Mouse (Mus musculus): Measurements from ENCODE around the gene AU022252. TPM values are rescaled to one million over a fixed set of nuclear protein-coding genes. Genes with fewer than 3 reads are reported as not detected.

Gene AU022252
- polyA plus RNA-seq, 1 experiment from 2014 or later = 28.8 TPM

DNA sequence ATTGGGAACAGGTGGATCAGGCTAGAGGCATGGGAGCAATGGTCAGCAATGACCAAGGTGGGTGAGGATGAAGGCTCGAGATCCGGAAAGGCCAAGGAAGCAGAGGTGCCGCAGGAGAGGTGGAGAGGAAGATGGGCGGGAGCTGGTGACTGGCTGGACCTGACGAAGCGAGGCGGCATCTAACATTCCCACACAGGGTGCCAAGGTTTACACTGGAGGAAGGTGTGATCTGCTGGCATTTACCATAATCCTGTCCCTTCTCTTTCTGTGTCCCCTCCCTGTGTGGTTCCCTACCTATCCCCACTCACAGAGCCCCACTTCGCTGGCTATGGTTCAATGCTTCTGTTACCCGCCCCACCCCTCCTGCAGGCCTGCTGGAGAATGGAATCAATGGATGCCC, 13.4 kb upstream of the AU022252 start:
- H3K9ac ChIP-seq (ENCODE audit: low read length) = no peak overlapping the region
- no peaks in the 10 kb centered on the region for H3K27me3 ChIP-seq (replicated peaks; ENCODE audit: control insufficient read depth, insufficient read depth, low read length)
- H3K4me3 ChIP-seq (ENCODE audit: low read depth, low read length) = no peak overlapping the region
- no peak overlapping the region for H3K27ac ChIP-seq (ENCODE audit: low read depth, low read length)
- H3K4me1 ChIP-seq (ENCODE audit: control insufficient read depth, insufficient read depth, low read length) = no peaks in the 10 kb centered on the region
- peaks cover 40% of the 10 kb centered on the region for H3K36me3 ChIP-seq (ENCODE audit: control insufficient read depth, insufficient read depth, low read length)
- H3K9me3 ChIP-seq (replicated peaks; ENCODE audit: control insufficient read depth, low read length) = no peaks in the 10 kb centered on the region
- ATAC-seq (no peak), DNase-seq (ENCODE audit: low spot score) (peak; percentile 8)
- WGBS = 80% methylated on average over 9 of the region's 9 CpGs
- H3K4me2 ChIP-seq (ENCODE audit: low read length) = no peak overlapping the region

DNA sequence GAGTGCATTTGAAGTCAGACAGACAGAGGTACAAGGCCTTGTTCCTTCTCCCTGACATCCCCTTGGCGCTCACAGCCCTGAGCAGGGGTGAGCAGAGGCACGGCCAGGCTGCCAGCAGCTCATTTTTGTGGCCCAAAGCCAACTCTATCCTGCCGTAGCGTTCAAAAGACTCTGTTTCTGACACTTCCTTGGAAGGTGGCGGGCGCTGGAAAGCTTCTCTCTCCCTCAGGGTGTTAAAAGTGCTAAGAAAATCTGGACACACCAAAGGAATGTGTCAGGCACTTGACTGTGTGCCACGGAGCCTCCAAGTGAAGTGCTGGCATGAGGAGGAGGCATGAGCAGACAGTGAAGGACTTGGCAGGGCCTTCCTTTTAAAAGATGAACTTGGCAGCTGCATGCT, 13.0 kb upstream of the AU022252 start:
- Histone ChIP-seq H3K27ac (ENCODE audit: low read depth, low read length) (peak overlapping the region; percentile 60; the same call in 1 of the 2 replicates), H3K4me1 (ENCODE audit: control insufficient read depth, insufficient read depth, low read length) (no peaks in the 10 kb centered on the region), H3K4me2 (ENCODE audit: low read length) (no peak overlapping the region), H3K4me3 (ENCODE audit: low read depth, low read length) (no peak overlapping the region), H3K9me3 (replicated peaks; ENCODE audit: control insufficient read depth, low read length) (no peaks in the 10 kb centered on the region), H3K36me3 (ENCODE audit: control insufficient read depth, insufficient read depth, low read length) (peaks cover 41% of the 10 kb centered on the region), H3K27me3 (replicated peaks; ENCODE audit: control insufficient read depth, insufficient read depth, low read length) (no peaks in the 10 kb centered on the region), H3K9ac (ENCODE audit: low read length) (no peak overlapping the region)
- peak; percentile 63 for DNase-seq (ENCODE audit: low spot score)
- 49% methylated on average over 7 of the region's 7 CpGs for WGBS
- peak; percentile 25; the same call in 1 of the 2 replicates for ATAC-seq

DNA sequence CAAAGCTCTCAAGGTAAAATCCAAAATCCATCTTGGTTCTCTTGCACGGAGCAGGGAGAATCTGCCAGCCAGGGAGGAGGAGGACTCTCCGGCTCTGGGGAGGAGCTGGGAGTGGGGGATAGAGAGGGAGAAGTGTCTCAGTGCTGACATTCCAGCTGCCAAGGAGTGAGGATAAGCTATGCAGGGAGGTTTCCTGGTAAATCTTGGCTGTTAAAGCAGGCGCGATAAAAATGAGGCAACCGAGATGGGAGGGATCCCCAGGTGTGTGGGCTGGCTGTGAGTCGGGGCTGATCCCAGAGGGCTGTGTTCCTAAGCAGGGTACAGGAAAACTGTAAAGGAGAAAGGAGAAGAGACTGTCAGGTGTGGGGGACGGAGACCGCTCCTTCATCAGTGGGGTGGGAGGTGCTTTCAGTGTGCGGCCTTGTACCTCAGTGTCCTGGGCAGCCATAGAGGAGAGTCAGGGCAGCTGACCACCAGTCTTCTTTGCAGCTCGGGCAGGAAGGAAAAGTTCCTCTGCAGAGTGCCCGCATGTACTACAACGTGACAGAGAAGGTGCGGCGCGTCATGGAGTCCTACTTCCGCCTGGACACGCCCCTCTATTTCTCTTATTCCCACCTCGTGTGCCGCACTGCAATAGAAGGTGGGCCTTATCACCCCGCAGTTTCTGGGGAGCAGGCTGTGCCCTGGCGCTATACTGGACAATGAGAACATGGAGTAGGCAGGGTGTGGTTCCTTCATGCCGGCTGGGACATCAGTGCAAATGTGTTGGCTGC, 12.1 kb upstream of the AU022252 start:
- H3K27me3 ChIP-seq (replicated peaks; ENCODE audit: control insufficient read depth, insufficient read depth, low read length) = no peaks in the 10 kb centered on the region
- H3K9ac ChIP-seq (ENCODE audit: low read length) = no peak overlapping the region
- H3K36me3 ChIP-seq (ENCODE audit: control insufficient read depth, insufficient read depth, low read length) = peaks cover 41% of the 10 kb centered on the region
- no peaks in the 10 kb centered on the region for H3K4me1 ChIP-seq (ENCODE audit: control insufficient read depth, insufficient read depth, low read length)
- WGBS = 84% methylated on average over 22 of the region's 22 CpGs
- no peak overlapping the region for H3K4me3 ChIP-seq (ENCODE audit: low read depth, low read length)
- ATAC-seq (no peak), DNase-seq (ENCODE audit: low spot score) (no peak)
- H3K27ac ChIP-seq (ENCODE audit: low read depth, low read length) = 0 out of 2 replicates have a peak overlapping the region, but pooled peaks have one; percentile 60
- no peaks in the 10 kb centered on the region for H3K9me3 ChIP-seq (replicated peaks; ENCODE audit: control insufficient read depth, low read length)
- H3K4me2 ChIP-seq (ENCODE audit: low read length) = no peak overlapping the region

DNA sequence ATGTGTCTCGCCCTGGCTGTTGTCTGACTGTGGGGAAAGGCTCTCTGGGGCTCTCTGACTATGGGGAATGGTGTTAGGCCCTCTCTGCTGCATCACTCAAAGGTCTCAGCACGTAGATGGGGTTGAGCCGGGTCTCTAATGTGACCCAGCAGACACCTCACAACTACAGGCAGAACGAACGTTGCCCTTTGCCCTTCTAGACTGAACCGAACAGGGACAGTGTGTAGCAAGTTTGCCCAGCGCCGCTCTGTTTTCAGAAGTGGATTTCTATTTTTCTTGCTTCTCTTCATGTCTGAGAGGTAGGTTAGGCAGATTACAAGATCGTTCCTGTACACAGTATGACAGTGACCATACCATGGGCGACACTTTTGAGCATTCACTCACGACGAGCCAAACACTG, 10.1 kb upstream of the AU022252 start:
- Histone ChIP-seq H3K4me1 (ENCODE audit: control insufficient read depth, insufficient read depth, low read length) (0 out of 2 replicates have a peak, but pooled peaks cover 2% of the 10 kb centered on the region), H3K9ac (ENCODE audit: low read length) (no peak overlapping the region), H3K4me2 (ENCODE audit: low read length) (no peak overlapping the region), H3K27ac (ENCODE audit: low read depth, low read length) (no peak overlapping the region; the same call in 1 of the 2 replicates), H3K9me3 (replicated peaks; ENCODE audit: control insufficient read depth, low read length) (no peaks in the 10 kb centered on the region), H3K36me3 (ENCODE audit: control insufficient read depth, insufficient read depth, low read length) (peaks cover 34% of the 10 kb centered on the region), H3K27me3 (replicated peaks; ENCODE audit: control insufficient read depth, insufficient read depth, low read length) (no peaks in the 10 kb centered on the region), H3K4me3 (ENCODE audit: low read depth, low read length) (no peak overlapping the region)
- 93% methylated on average over 12 of the region's 12 CpGs for WGBS
- no peak for DNase-seq (ENCODE audit: low spot score)
- no peak for ATAC-seq

DNA sequence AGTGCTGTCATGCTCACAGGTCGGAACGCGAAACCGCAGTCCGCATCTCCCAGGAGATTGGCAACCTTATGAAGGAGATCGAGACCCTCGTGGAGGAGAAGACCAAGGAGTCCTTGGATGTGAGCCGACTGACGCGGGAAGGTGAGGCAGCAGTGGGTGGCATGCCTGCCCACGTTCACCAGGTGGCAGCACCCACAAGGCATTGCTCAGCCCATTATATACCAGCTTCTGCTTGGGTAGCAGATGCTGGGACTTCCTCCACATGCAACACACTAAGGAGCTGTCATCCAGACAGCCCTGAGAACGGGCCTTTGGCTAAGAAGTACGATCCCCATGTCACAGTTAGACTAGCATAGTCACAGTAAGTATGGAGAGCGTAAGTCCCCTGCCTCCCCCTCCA, 9.2 kb upstream of the AU022252 start:
- no peak overlapping the region for H3K4me3 ChIP-seq (ENCODE audit: low read depth, low read length)
- no peaks in the 10 kb centered on the region for H3K27me3 ChIP-seq (replicated peaks; ENCODE audit: control insufficient read depth, insufficient read depth, low read length)
- H3K4me2 ChIP-seq (ENCODE audit: low read length) = no peak overlapping the region
- ATAC-seq (peak; percentile 30; the same call in 1 of the 2 replicates), DNase-seq (ENCODE audit: low spot score) (peak; percentile 41)
- peaks cover 43% of the 10 kb centered on the region for H3K36me3 ChIP-seq (ENCODE audit: control insufficient read depth, insufficient read depth, low read length)
- 0 out of 2 replicates have a peak, but pooled peaks cover 2% of the 10 kb centered on the region for H3K4me1 ChIP-seq (ENCODE audit: control insufficient read depth, insufficient read depth, low read length)
- H3K9me3 ChIP-seq (replicated peaks; ENCODE audit: control insufficient read depth, low read length) = no peaks in the 10 kb centered on the region
- H3K27ac ChIP-seq (ENCODE audit: low read depth, low read length) = no peak overlapping the region
- no peak overlapping the region for H3K9ac ChIP-seq (ENCODE audit: low read length)
- whole genome bisulfite sequencing = 88% methylated on average over 14 of the region's 14 CpGs

GRCm38 (mm10) chr4:119239181-119239682, 6.7 kb upstream of the AU022252 start:
- Histone ChIP-seq H3K4me3 (ENCODE audit: low read depth, low read length) (no peak overlapping the region), H3K9ac (ENCODE audit: low read length) (peak overlapping the region; percentile 35)
- WGBS = 42% methylated on average over 12 of the region's 12 CpGs

DNA sequence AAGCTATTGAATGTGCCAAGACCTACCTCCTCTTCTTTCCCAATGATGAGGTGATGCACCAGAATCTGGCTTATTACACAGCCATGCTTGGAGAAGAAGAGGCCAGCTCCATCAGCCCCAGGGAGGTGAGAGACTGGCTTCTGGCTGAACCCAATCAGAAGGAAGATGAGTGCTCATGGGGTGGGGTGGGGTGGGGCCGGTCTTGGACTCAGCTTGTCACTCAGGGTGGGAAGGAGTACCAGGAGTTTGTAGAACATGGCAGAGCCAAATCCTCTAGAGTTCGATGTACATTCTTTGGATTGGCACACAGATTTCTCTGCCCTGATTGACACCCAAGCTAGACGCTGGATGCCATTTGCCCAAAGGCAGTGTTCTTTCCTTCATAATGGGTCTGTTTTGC, 6.1 kb upstream of the AU022252 start:
- Histone ChIP-seq H3K36me3 (ENCODE audit: control insufficient read depth, insufficient read depth, low read length) (peaks cover 31% of the 10 kb centered on the region), H3K9ac (ENCODE audit: low read length) (no peak overlapping the region), H3K4me2 (ENCODE audit: low read length) (no peak overlapping the region), H3K4me3 (ENCODE audit: low read depth, low read length) (no peak overlapping the region), H3K27me3 (replicated peaks; ENCODE audit: control insufficient read depth, insufficient read depth, low read length) (no peaks in the 10 kb centered on the region), H3K4me1 (ENCODE audit: control insufficient read depth, insufficient read depth, low read length) (peaks cover 6% of the 10 kb centered on the region; the same call in 1 of the 2 replicates), H3K9me3 (replicated peaks; ENCODE audit: control insufficient read depth, low read length) (no peaks in the 10 kb centered on the region), H3K27ac (ENCODE audit: low read depth, low read length) (no peak overlapping the region)
- ATAC-seq (no peak), DNase-seq (ENCODE audit: low spot score) (no peak)
- 72% methylated on average over 3 of the region's 3 CpGs for WGBS

More at GRCm38 (mm10) chr4:119239181-119239682, 6.7 kb upstream of the AU022252 start:
- no peaks in the 10 kb centered on the region for H3K9me3 ChIP-seq (replicated peaks; ENCODE audit: control insufficient read depth, low read length)
- no peaks in the 10 kb centered on the region for H3K27me3 ChIP-seq (replicated peaks; ENCODE audit: control insufficient read depth, insufficient read depth, low read length)
- H3K36me3 ChIP-seq (ENCODE audit: control insufficient read depth, insufficient read depth, low read length) = peaks cover 37% of the 10 kb centered on the region
- peak; percentile 71 for ATAC-seq
- H3K27ac ChIP-seq (ENCODE audit: low read depth, low read length) = peak overlapping the region; percentile 74
- DNase-seq (ENCODE audit: low spot score) = peak; percentile 94
- 0 out of 2 replicates have a peak overlapping the region, but pooled peaks have one; percentile 12 for H3K4me2 ChIP-seq (ENCODE audit: low read length)
- peaks cover 2% of the 10 kb centered on the region; the same call in 1 of the 2 replicates for H3K4me1 ChIP-seq (ENCODE audit: control insufficient read depth, insufficient read depth, low read length)

GRCm38 (mm10) chr4:119234348-119234747, 1.8 kb upstream of the AU022252 start:
- WGBS = 90% methylated on average over 3 of the region's 3 CpGs
- Histone ChIP-seq H3K36me3 (ENCODE audit: control insufficient read depth, insufficient read depth, low read length) (peaks cover 8% of the 10 kb centered on the region; the same call in 1 of the 2 replicates), H3K27me3 (replicated peaks; ENCODE audit: control insufficient read depth, insufficient read depth, low read length) (no peaks in the 10 kb centered on the region), H3K4me1 (ENCODE audit: control insufficient read depth, insufficient read depth, low read length) (peaks cover 15% of the 10 kb centered on the region), H3K4me2 (ENCODE audit: low read length) (peak overlapping the region; percentile 95), H3K9ac (ENCODE audit: low read length) (no peak overlapping the region), H3K9me3 (replicated peaks; ENCODE audit: control insufficient read depth, low read length) (no peaks in the 10 kb centered on the region), H3K27ac (ENCODE audit: low read depth, low read length) (no peak overlapping the region), H3K4me3 (ENCODE audit: low read depth, low read length) (no peak overlapping the region)
- no peak for ATAC-seq
- no peak for DNase-seq (ENCODE audit: low spot score)
